Mouse (Mus musculus) kidney, adult 10 weeks (tissue): ENCODE data around the gene P2rx4. TPM values are rescaled to one million over a fixed set of nuclear protein-coding genes. Genes with fewer than 3 reads are reported as not detected.

ENCODE experiments used
- polyA plus RNA-seq: library from polyadenylated mRNA; stranded (reverse); fragments of 350-450 nt; fragmentation: Illumina TruSeq; extraction: RNeasy Lipid Tissue Mini Kit (QIAGEN cat#74804); gene quantifications from one replicate; pipeline ENCODE4 v1.2.3, GENCODE M21; 2014; ENCODE audit warnings: low read depth, low replicate concordance

The P2rx4 gene
- polyA plus RNA-seq = 12.5 TPM

GRCm38 (mm10) chr5:122707276-122708181 lies at the start of gene P2rx4:
Gene P2rx4, plus strand, starts transcription at chr5:122707544.

Other genes with a start within 250 kb of the P2rx4 start
- 386 TPM for gene Atp2a2, start 205.3 kb upstream of the P2rx4 start, polyA plus RNA-seq
- 35.2 TPM for gene Ift81, start 93.0 kb upstream of the P2rx4 start, polyA plus RNA-seq
- gene P2rx7, start 63.6 kb upstream of the P2rx4 start, polyA plus RNA-seq = 1.2 TPM
- gene Camkk2, start 71.9 kb downstream of the P2rx4 start, polyA plus RNA-seq = 4.8 TPM
- 228 TPM for gene Anapc5, start 113.8 kb downstream of the P2rx4 start, polyA plus RNA-seq
- gene Rnf34, start 142.5 kb downstream of the P2rx4 start, polyA plus RNA-seq = 12.5 TPM